Mouse (Mus musculus) MEL (cell line): Measurements from ENCODE around the gene Rpl12. TPM values are rescaled to one million over a fixed set of nuclear protein-coding genes. Genes with fewer than 3 reads are reported as not detected.
A peak's percentile ranks its signal among the peaks of the same experiment; 100 is the strongest.

Experiments used
- DNase-seq: peaks from one replicate; pipeline ENCODE4 v3.0.0; 2011; ENCODE audit warnings: low read depth, low spot score
- H3K27ac ChIP-seq: 2 replicates; pipeline ENCODE4 v1.5.1; 2012; ENCODE audit warnings: low read depth, mild to moderate bottlenecking, control low read depth, low read length, moderate library complexity; ENCODE audit not compliant: control insufficient read depth
- H3K27me3 ChIP-seq, 2 experiments: fragments of 150-350 bp in 1 of 2; sonication (generic) in 1 of 2; 2 replicates each; pipeline ENCODE4 v1.6.1; 2012; ENCODE audit warnings: low read length in 2 of 2, mild to moderate bottlenecking in 2 of 2, improper control_type of control experiment in 1 of 2, moderate library complexity in 1 of 2; ENCODE audit not compliant: insufficient read depth in 2 of 2, control insufficient read depth in 1 of 2
- H3K36me3 ChIP-seq, 2 experiments: 2 replicates each; pipeline ENCODE4 v1.6.1; 2012 to 2014; ENCODE audit warnings: low read length in 2 of 2, improper control_type of control experiment in 1 of 2, inconsistent platforms in 1 of 2, mild to moderate bottlenecking in 1 of 2; ENCODE audit not compliant: insufficient read depth in 2 of 2, control insufficient read depth in 1 of 2
- H3K4me1 ChIP-seq, 2 experiments: fragments of 150-350 bp in 1 of 2; sonication (generic) in 1 of 2; 2 replicates each; pipeline ENCODE4 v1.6.1; 2012; ENCODE audit warnings: low read length in 2 of 2, improper control_type of control experiment in 1 of 2, mild to moderate bottlenecking in 1 of 2; ENCODE audit not compliant: insufficient read depth in 2 of 2, control insufficient read depth in 1 of 2
- H3K4me3 ChIP-seq, 2 experiments: fragments of 150-350 bp in 1 of 2; sonication (generic) in 1 of 2; 2 replicates each; pipeline ENCODE4 v1.5.1; 2012; ENCODE audit warnings: low read depth in 2 of 2, low read length in 2 of 2, mild to moderate bottlenecking in 2 of 2, moderate library complexity in 2 of 2, control low read depth in 1 of 2, improper control_type of control experiment in 1 of 2; ENCODE audit not compliant: control insufficient read depth in 1 of 2, insufficient read depth in 1 of 2
- H3K79me2 ChIP-seq: 2 replicates; pipeline ENCODE4 v1.6.1; 2012; ENCODE audit warnings: mild to moderate bottlenecking, low read length, moderate library complexity; ENCODE audit not compliant: control insufficient read depth, poor library complexity, insufficient read depth
- H3K9ac ChIP-seq: 2 replicates; pipeline ENCODE4 v1.6.1; 2012; ENCODE audit warnings: low read depth, mild to moderate bottlenecking, control low read depth, low read length, moderate library complexity; ENCODE audit not compliant: control insufficient read depth, poor library complexity, severe bottlenecking
- H3K9me3 ChIP-seq: fragments of 150-350 bp; sonication (generic); replicated peaks from 2 replicates; pipeline ENCODE4 v1.6.1; 2012; ENCODE audit warnings: mild to moderate bottlenecking, low read length, improper control_type of control experiment, moderate library complexity; ENCODE audit not compliant: insufficient read depth
- BHLHE40 ChIP-seq: IDR thresholded peaks from 2 replicates; pipeline ENCODE4 v1.6.1; 2012; ENCODE audit warnings: low read depth, mild to moderate bottlenecking, inconsistent platforms, low read length, improper control_type of control experiment, borderline replicate concordance
- CHD1 ChIP-seq: IDR thresholded peaks from 2 replicates; pipeline ENCODE4 v1.6.1; 2012; ENCODE audit warnings: low read depth, mild to moderate bottlenecking, inconsistent platforms, low read length, improper control_type of control experiment
- CHD2 ChIP-seq: IDR thresholded peaks from 2 replicates; pipeline ENCODE4 v1.6.1; 2011; ENCODE audit warnings: low read length, improper control_type of control experiment
- CTCF ChIP-seq, 3 experiments: IDR thresholded peaks in 2 of 3; conservative IDR thresholded peaks in 1 of 3; 2 replicates each; pipeline ENCODE4 v1.5.1; 2011 to 2012; ENCODE audit warnings: low read length in 3 of 3, low read depth in 2 of 3, mild to moderate bottlenecking in 2 of 3, improper control_type of control experiment in 1 of 3, inconsistent platforms in 1 of 3, mixed read lengths in 1 of 3, moderate library complexity in 1 of 3; ENCODE audit not compliant: control insufficient read depth in 1 of 3, insufficient read depth in 1 of 3, poor library complexity in 1 of 3, severe bottlenecking in 1 of 3
- E2F4 ChIP-seq: IDR thresholded peaks from 2 replicates; pipeline ENCODE4 v1.6.1; 2011; ENCODE audit warnings: low read depth, low read length, improper control_type of control experiment, borderline replicate concordance
- ELF1 ChIP-seq: IDR thresholded peaks from 2 replicates; pipeline ENCODE4 v1.6.1; 2014; ENCODE audit warnings: low read depth, mild to moderate bottlenecking, inconsistent platforms, low read length, improper control_type of control experiment, moderate library complexity
- EP300 ChIP-seq, 2 experiments: IDR thresholded peaks; 2 replicates each; pipeline ENCODE4 v1.6.1; 2011; ENCODE audit warnings: improper control_type of control experiment in 2 of 2, low read length in 2 of 2, low read depth in 1 of 2, mild to moderate bottlenecking in 1 of 2
- ETS1 ChIP-seq: IDR thresholded peaks from 2 replicates; pipeline ENCODE4 v1.6.1; 2012; ENCODE audit warnings: low read depth, mild to moderate bottlenecking, inconsistent platforms, low read length, improper control_type of control experiment, moderate library complexity
- MAFK ChIP-seq: IDR thresholded peaks from 2 replicates; pipeline ENCODE4 v1.6.1; 2011; ENCODE audit warnings: low read depth, mild to moderate bottlenecking, low read length, improper control_type of control experiment, borderline replicate concordance
- MAZ ChIP-seq: IDR thresholded peaks from 2 replicates; pipeline ENCODE4 v1.6.1; 2012; ENCODE audit warnings: low read depth, mild to moderate bottlenecking, inconsistent platforms, low read length, improper control_type of control experiment
- MEF2A ChIP-seq: IDR thresholded peaks from 2 replicates; pipeline ENCODE4 v1.6.1; 2014; ENCODE audit warnings: low read depth, mild to moderate bottlenecking, inconsistent platforms, low read length, improper control_type of control experiment; ENCODE audit not compliant: poor library complexity, insufficient replicate concordance, severe bottlenecking; ENCODE audit errors: extremely low read depth
- MYB ChIP-seq: IDR thresholded peaks from 2 replicates; pipeline ENCODE4 v1.6.1; 2011; ENCODE audit warnings: mild to moderate bottlenecking, low read depth, low read length, improper control_type of control experiment
- MYC ChIP-seq: IDR thresholded peaks from 2 replicates; pipeline ENCODE4 v1.6.1; 2011; ENCODE audit warnings: low read depth, mild to moderate bottlenecking, low read length, improper control_type of control experiment, moderate library complexity
- NELFE ChIP-seq: IDR thresholded peaks from 2 replicates; pipeline ENCODE4 v1.6.1; 2011; ENCODE audit warnings: low read depth, low read length, improper control_type of control experiment
- POLR2AphosphoS5 ChIP-seq: IDR thresholded peaks from 2 replicates; pipeline ENCODE4 v1.6.1; 2012; ENCODE audit warnings: low read depth, borderline replicate concordance, mild to moderate bottlenecking, inconsistent platforms, low read length, moderate library complexity, mixed read lengths
- RAD21 ChIP-seq: IDR thresholded peaks from 2 replicates; pipeline ENCODE4 v1.6.1; 2011; ENCODE audit warnings: mild to moderate bottlenecking, low read depth, low read length, improper control_type of control experiment
- SIN3A ChIP-seq: IDR thresholded peaks from 2 replicates; pipeline ENCODE4 v1.6.1; 2012; ENCODE audit warnings: low read length, improper control_type of control experiment, inconsistent platforms
- SMC3 ChIP-seq: IDR thresholded peaks from 2 replicates; pipeline ENCODE4 v1.6.1; 2011; ENCODE audit warnings: low read depth, low read length, improper control_type of control experiment
- TAL1 ChIP-seq: IDR thresholded peaks from 2 replicates; pipeline ENCODE4 v1.6.1; 2012; ENCODE audit warnings: mild to moderate bottlenecking, inconsistent platforms, low read length, moderate library complexity, mixed read lengths
- TCF12 ChIP-seq: IDR thresholded peaks from 2 replicates; pipeline ENCODE4 v1.6.1; 2014; ENCODE audit warnings: low read depth, mild to moderate bottlenecking, inconsistent platforms, low read length, improper control_type of control experiment, moderate library complexity
- USF1 ChIP-seq: IDR thresholded peaks from 2 replicates; pipeline ENCODE4 v1.6.1; 2014; ENCODE audit warnings: low read depth, mild to moderate bottlenecking, inconsistent platforms, low read length, improper control_type of control experiment, moderate library complexity
- USF2 ChIP-seq, 2 experiments: IDR thresholded peaks; 2 replicates each; pipeline ENCODE4 v1.6.1; 2011 to 2012; ENCODE audit warnings: improper control_type of control experiment in 2 of 2, low read length in 2 of 2, borderline replicate concordance in 1 of 2, inconsistent platforms in 1 of 2, low read depth in 1 of 2, mild to moderate bottlenecking in 1 of 2; ENCODE audit not compliant: insufficient read depth in 1 of 2
- ZNF384 ChIP-seq: IDR thresholded peaks from 2 replicates; pipeline ENCODE4 v1.6.1; 2012; ENCODE audit warnings: low read depth, mild to moderate bottlenecking, inconsistent platforms, low read length, improper control_type of control experiment
- polyA plus RNA-seq, 2 experiments: library from polyadenylated mRNA; stranded (reverse) in 1 of 2; unstranded in 1 of 2; fragments of >175 nt in 1 of 2; fragments of >200 nt in 1 of 2; gene quantifications; 2 replicates each; pipeline versions ENCODE4 v1.2.1 to v1.2.4; 2012; ENCODE audit warnings: low replicate concordance in 2 of 2, low read depth in 1 of 2; ENCODE audit not compliant: insufficient read length in 2 of 2, insufficient read depth in 1 of 2, missing spikeins in 1 of 2
- total RNA-seq: library from RNA; depleted of rRNA; stranded (reverse); fragments of 300-350 nt; gene quantifications from 2 replicates; pipeline ENCODE4 v1.2.3, GENCODE M21; 2012

Rpl12 gene
- total and polyA plus RNA-seq, 3 experiments = 116 to 1,842 TPM; not detected in 1

GRCm38 (mm10) chr2:32912210-32912804 lies 49.1 kb upstream of the Rpl12 start (continued):
- peak; percentile 86 for TF ChIP-seq ZNF384
- no peak for TF ChIP-seq TCF12
- peak in 2 of 3 experiments; percentile 100; a peak in 5 of 6 replicates for TF ChIP-seq CTCF (IDR thresholded peaks at IDR 0.05 in 2 of 3, conservative IDR thresholded peaks at IDR 0.05 in 1 of 3; ENCODE audit: control insufficient read depth in 1 of 3, insufficient read depth in 1 of 3, low read depth in 2 of 3, low read length in 3 of 3, poor library complexity in 1 of 3, severe bottlenecking in 1 of 3)
- TF ChIP-seq TAL1 = no peak
- TF ChIP-seq USF1 = no peak
- TF ChIP-seq SIN3A = peak; percentile 59; the same call in 1 of the 2 replicates
- TF ChIP-seq ELF1 = no peak
- TF ChIP-seq E2F4 = no peak
- no peak for TF ChIP-seq MAZ
- TF ChIP-seq NELFE = no peak
- no peak for TF ChIP-seq EP300 (IDR thresholded peaks at IDR 0.05; ENCODE audit: low read depth in 1 of 2, low read length in 2 of 2)
- TF ChIP-seq MEF2A = 0 out of 2 replicates have a peak, but pooled peaks have one; percentile 23
- no peak for TF ChIP-seq MYB
- peak; percentile 99 for TF ChIP-seq SMC3
- no peak for TF ChIP-seq POLR2AphosphoS5
- TF ChIP-seq MYC = peak; percentile 67; the same call in 1 of the 2 replicates
- peak; percentile 68 for TF ChIP-seq RAD21
- TF ChIP-seq USF2 (IDR thresholded peaks at IDR 0.05; ENCODE audit: borderline replicate concordance in 1 of 2, insufficient read depth in 1 of 2, low read depth in 1 of 2, low read length in 2 of 2) = no peak
- TF ChIP-seq, all 39 proteins: peak for 13

DNA sequence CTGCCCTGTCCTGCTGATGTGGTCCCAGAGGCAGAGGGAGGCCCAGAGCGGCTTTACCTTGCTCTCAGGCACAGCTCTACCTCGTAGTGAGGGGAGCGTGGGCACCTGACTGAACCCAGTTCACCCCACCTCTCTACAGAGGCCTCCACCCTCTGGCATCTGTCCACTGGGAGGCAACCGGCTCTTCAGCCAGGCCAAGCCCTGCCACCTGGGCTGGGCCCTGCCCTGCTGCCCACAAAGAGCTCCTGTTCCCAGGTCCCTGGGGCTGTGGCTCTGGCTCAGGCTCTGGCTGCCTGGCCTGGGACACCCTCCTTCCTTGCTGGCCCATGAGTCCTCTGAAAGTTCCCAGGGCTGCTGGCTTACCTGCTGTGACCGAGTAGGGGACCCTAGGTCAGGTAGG lies 47.0 kb upstream of the Rpl12 start:
- no peak for TF ChIP-seq MAFK
- no peak for TF ChIP-seq ELF1
- no peak for TF ChIP-seq BHLHE40
- TF ChIP-seq ETS1 = no peak
- no peak for TF ChIP-seq USF2 (IDR thresholded peaks at IDR 0.05; ENCODE audit: borderline replicate concordance in 1 of 2, insufficient read depth in 1 of 2, low read depth in 1 of 2, low read length in 2 of 2)
- no peak for TF ChIP-seq MYB
- TF ChIP-seq CHD2 = no peak
- no peak for TF ChIP-seq TCF12
- no peak for TF ChIP-seq CHD1
- TF ChIP-seq, all 39 proteins: peak for 0
- Histone ChIP-seq H3K36me3 (peaks cover 0 to 5% of the 10 kb centered on the region in 2 experiments; a peak in 2 of 4 replicates), H3K4me1 (peaks cover 0 to 14% of the 10 kb centered on the region in 2 experiments; a peak in 2 of 4 replicates), H3K27me3 (no peaks in the 10 kb centered on the region), H3K9me3 (no peaks in the 10 kb centered on the region), H3K27ac (no peak overlapping the region), H3K9ac (no peak overlapping the region), H3K4me3 (no peak overlapping the region), H3K79me2 (no peaks in the 10 kb centered on the region)
- no peak for DNase-seq
